Mouse (Mus musculus): ENCODE measurements at regions not wholly inside any gene's neighbourhood (a gene's known extent, or its start where the extent isn't known, plus 50 kb on each side); places are given as distances from the start of the nearest gene placed in this dataset.
A peak's percentile ranks its signal among the peaks of the same experiment; 100 is the strongest.
"Not testable (repeated sequence)": the region's sequence is repeated elsewhere in the genome, so short reads cannot be mapped to it uniquely, and the experiment has no call there.

DNA sequence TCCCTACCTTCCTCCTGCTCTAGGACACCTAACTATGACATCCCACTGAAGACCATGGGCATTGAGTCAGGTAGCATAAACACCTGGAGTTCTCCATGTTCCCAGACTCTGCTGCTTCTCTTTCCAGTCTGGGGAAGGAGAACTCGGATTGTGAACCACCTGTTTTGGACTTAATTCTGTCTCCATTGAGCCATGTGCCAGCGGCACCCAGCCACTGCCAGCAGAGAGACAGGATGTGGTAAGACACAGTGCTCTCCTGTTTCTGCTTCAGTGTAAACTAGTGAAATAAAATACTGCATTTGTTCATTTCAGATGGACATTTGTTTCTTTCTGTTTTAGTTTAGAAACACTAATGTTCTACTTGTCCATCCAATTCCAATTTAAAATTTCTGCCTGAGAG lies 168.1 kb upstream of the Arhgap18 start:
- DNase-seq = no peak

DNA sequence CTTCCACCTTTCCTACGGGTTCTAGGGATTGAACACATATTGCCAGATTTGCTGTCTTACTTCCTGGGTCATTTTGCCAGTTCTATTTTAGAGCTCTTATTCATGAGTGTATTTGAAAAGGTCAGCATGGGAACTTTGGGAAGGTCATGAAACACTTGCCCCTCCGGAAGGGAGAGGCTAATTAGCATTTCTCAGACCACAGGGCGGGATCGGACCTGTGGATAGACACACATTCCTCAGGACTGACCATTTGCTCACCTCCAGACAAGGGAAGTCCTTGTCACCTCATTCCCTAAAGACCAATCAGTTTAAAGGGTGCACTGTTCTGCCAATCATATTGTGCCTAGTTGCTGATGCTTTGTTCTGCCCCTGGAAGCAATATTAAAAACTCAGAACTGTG lies 146.1 kb upstream of the Arhgap18 start:
- DNase-seq = not testable (repeated sequence)

- DNase-seq = no peak
Observed at GRCm38 (mm10) chr10:26611246-26611645, 142.0 kb upstream of the Arhgap18 start.

- DNase-seq = no peak
Observed at GRCm38 (mm10) chr10:26630196-26630760, 122.9 kb upstream of the Arhgap18 start.

DNA sequence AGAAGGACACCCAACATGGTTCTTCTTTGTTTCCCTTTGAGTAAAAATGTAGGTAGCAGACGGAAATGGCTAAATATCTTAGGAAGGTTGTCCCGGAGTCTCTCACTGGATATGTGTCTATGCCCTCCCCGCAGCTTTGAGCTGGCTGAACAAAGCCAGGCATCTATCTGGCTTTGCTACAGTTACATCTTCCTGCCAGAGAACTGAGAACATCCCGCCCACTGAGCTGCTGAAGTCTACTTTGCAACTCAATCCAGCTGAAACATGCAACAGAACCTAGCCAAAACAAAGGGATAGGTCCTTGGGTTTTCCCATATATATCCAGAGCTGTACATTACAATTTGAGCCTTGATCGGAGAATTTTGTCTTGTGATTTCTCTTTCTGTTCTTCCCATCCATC lies 121.0 kb upstream of the Arhgap18 start:
- peak; percentile 2 for DNase-seq

DNA sequence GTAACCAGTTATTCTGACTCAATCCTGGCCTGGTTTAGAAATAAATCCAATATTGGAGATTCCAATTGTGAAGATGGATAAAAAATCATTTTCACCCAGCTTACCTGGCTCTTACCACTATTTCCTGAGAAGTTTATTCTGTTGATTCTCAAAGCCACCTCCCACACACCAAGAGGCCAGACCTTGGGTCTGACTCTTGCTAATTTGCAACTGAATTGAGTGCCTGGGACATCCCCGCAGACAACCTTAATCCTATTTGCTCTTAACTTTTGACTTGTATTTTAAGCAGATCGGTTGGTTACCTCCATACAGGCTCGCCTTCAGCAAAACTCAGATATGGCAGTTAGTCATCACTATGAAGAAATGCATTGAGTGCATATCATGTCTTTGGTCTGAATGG lies 115.8 kb upstream of the Arhgap18 start:
- no peak for DNase-seq

GRCm38 (mm10) chr10:26638056-26638455 lies 115.2 kb upstream of the Arhgap18 start:
- no peak for DNase-seq

DNA sequence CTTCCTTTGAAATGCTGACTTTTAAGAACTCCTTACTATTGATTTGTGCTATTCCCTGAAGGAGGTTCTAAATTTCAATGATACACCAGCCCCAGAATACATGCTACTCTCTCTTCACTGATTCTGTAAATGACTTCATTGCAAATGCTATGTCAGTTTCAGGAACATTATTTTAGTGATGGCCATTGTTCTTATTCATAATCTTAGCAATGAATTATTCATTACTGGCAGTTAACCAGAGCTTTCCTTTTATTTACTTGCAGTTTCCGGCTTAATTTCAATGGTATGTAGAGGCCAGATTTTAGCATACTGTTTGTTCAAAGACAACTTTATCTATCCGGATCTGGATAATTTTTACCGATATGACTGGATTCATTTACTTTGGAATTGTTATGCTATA lies 114.1 kb upstream of the Arhgap18 start:
- DNase-seq = no peak

DNA sequence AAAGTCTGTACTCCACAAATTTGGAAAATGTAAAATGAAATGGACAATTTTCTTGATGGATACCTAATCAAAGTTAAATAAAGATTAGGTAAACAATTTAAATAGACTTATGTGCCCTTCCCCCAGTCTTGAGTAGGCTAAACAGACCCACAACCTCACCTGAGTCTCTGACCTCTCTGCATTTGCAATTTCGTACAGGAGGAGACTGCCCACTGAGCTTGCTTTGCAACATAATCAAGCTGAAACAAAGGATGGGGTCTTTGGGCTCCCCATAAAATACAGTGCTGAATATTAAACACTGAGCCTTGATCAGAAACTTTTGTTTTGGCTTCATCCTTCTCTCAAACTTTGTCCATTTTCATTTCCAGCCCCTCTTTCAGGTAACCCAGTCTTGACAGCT lies 100.1 kb upstream of the Arhgap18 start:
- no peak for DNase-seq

- no peak for DNase-seq
Observed at GRCm38 (mm10) chr10:26664270-26664669, 89.0 kb upstream of the Arhgap18 start.

GRCm38 (mm10) chr10:26679500-26680227 lies 73.6 kb upstream of the Arhgap18 start:
- DNase-seq = no peak

- no peak for DNase-seq
Observed at GRCm38 (mm10) chr10:26694761-26695160, 58.5 kb upstream of the Arhgap18 start.

DNA sequence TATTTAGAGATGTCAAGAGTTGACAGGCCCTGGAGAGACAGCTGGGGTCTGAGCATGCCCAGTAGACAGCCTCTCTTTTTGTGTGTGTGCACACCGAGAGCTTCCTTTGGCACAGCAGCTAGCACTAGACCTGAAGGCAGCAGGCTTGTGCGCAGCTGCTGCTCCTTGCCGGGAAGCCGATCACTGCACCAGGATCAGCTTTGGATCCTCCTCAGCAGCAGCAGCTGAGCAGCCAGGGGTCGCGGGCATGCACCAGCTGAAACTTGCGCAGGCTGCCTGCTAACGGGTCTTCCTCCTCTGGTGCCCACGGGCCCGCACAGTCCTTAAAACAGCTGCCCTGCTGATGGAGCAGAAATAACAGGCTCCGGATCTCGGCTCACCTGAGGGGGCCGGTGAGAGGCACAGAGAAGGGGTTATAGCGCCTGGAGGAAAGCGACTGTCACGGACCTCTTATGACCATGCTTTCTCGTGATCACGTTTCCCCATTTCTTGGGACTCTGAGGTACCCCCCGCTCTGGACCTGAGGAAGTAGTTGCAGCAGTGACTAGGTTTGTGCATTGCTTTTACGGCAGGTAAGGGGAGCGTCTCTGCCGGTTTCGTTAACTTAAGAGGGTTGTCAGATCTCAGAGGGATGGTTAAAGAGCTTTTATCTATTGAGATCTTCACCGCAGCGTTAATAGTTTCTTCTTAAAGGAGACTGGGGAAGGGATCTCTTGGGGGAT lies 57.8 kb upstream of the Arhgap18 start:
- DNase-seq = peak; percentile 73

Data from right cerebral cortex, adult 18-20 months (tissue).